Mouse (Mus musculus) gastrocnemius, postnatal 25 days (tissue): Measurements from ENCODE around the gene Spata16. TPM values are rescaled to one million over a fixed set of nuclear protein-coding genes. Genes with fewer than 3 reads are reported as not detected.
"Not testable (repeated sequence)": the region's sequence is repeated elsewhere in the genome, so short reads cannot be mapped to it uniquely, and the experiment has no call there.

Experiments
- DNase-seq: peaks from one replicate; pipeline ENCODE4 v3.0.0; 2022
- long read RNA-seq, 2 experiments: library from polyadenylated mRNA; stranded (forward); transcript quantifications; one replicate each; pipeline ENCODE4 v2.0.0; 2021
- total RNA-seq, 2 experiments: library from RNA; stranded (reverse); gene quantifications; 1 replicate in 1 of 2; 2 replicates in 1 of 2; pipeline ENCODE4 v1.2.3; 2021

The Spata16 gene
- not detected for total RNA-seq
- long read RNA-seq, experiment 1 = 0 reads
- long read RNA-seq, experiment 2 = 0 reads

GRCm38 (mm10) chr3:26637402-26637801 is at the start of gene Spata16:
Gene Spata16 (plus strand): TSS chr3:26637620.
- no peak for DNase-seq

DNA sequence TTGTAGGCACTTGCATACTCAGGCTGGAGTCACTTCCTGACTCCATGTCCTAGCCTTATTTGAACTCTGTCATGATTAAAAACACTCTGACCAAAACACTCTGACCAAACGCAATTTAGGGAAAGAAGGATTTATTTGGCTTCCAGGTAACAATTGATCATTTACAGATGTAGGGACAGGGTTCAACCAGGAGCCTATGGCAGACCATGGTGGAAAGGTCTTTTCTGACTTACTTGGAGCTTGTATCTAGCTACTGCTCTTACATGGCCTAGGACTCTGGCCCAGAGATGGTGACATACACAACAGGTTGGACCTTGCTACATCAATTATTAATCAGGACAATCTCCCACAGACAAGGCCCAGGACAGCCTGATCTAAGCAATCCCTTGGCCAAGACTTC is 32.6 kb upstream of the Spata16 start:
- no peak for DNase-seq

DNA sequence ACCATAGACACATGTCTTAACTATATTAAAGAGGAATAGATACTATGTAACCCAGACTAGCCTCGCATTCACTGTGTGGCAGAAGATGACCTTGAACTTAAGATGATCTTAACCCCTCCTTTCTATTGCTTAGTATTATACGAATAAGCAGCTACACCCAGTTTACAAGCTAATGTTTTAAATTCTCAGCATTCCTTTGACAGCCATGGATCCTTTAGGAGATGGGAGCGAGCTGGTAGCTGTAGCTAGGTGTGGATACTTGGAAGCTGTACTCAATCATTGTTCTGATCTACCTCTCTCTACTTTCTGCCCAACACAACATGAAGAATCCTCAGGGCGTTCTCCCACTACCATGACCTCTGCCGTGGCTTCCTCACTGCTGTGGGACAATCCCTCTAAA is 28.9 kb upstream of the Spata16 start:
- no peak for DNase-seq

DNA sequence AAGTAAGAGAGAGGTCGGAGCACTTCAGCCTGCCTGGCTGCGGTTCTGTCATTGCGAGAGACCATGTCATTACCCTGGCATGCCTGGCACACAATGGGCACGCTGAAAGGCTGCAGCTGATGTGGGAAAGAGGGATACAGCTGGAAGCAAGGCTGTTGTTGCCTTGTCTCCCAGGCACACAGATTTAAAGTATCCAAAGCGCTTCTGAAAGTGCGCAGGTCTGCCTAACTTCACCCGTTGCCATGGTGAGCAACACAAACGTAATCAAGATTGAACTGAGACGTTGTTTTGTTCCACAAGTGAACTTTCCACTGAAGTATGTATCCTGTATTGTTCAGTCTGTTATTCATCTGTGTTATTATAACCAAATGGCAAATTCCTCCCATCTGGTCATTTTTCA is 1.8 kb downstream of the Spata16 start:
- DNase-seq = no peak

DNA sequence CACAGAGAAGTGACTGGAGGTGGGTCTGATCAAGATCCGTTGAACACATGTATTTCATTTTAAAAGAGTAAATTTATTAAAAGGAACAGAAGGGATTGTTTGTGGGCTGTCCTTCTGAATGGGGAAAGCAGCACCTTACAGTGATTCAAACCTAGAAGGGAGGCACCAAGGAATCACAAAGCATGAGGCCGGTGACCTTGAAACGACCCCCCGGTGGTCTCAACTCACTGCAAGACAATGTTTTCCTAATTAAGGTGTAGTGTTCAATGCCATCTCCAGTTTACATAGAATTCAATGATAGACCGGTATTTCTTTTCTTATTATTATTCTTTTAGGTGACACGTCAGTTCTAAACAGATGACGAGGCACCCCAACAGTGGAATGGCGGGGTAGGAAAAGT is 2.4 kb downstream of the Spata16 start:
- DNase-seq = no peak

DNA sequence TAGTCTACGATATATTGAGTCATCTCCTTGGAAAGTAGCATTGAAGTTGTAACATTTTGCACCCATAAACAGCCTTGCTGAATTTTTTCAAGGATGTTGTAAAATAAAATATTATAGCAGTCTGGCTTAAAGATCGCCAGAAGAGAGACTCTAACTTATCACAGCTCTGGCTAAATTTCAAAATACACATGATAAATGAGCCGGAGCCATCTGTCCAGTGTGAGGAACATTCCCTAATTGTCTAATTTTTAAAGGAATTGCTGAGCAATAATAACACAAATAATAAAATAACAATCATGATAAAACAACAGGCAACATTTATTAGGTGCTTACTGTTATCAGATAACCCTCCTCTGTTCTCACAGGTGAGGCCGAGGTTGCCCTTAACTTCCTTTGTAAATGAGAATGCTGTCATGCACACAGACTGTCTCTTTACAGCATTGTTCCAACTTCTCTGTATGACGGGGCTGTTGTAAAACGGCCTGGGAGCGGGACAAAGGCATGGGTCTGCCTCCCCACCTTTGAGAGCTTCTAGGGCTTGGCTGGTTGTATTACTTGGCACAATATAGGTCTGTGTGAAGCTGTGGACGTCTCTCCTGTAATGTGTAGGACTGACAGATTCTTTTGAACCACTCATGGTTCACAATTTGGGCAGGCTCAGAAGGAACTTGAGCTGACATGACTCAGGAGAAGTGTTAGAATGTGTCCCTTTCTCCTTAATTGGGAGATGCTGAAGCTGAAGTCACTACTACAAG is 3.1 kb downstream of the Spata16 start:
- no peak for DNase-seq

- DNase-seq = no peak
Observed at GRCm38 (mm10) chr3:26641351-26642249, 4.2 kb downstream of the Spata16 start.

GRCm38 (mm10) chr3:26644136-26644535 is 6.7 kb downstream of the Spata16 start:
- no peak for DNase-seq

- no peak for DNase-seq
Observed at GRCm38 (mm10) chr3:26646834-26647233, 9.4 kb downstream of the Spata16 start.

DNA sequence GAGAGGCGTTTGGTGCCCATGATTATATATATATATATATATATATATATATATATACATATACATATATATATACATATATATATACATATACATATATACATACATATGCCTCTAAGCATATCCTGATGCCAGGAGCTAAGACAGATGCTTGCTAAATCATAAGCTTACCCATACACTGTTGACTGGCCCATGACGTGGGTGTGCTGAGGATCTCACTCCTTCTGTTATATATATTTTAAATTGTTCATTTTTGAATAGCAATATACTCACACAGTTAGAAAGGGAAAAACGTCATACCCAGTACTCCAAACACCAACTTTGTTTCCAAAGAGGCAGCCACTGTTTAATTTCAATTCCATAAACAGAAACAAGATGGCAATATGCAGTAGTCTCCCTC is 48.4 kb downstream of the Spata16 start:
- no peak for DNase-seq

- not testable (repeated sequence) for DNase-seq
Observed at GRCm38 (mm10) chr3:26709492-26709891, 72.1 kb downstream of the Spata16 start.

DNA sequence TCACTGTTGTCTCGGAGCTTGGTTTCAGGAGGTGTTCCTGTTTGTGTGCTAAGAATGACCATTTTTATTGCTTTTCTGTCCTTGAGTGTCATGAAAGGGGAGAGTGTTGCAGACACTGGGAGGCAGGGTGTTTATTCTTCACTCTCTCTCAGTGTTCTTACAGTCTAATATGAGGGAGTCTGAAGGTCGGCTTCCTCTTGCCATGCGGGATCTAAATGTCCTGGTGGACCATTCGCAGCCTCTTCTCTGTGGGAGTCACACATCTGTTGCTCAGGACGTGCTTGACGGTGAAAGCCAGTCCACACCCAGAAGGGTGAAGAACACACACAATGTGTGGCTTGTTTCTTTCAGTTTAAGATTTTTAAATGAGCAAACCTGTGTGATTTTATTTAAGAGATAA is 90.1 kb downstream of the Spata16 start:
- DNase-seq = no peak

- no peak for DNase-seq
Observed at GRCm38 (mm10) chr3:26750492-26750891, 113.1 kb downstream of the Spata16 start.

- DNase-seq = no peak
Observed at GRCm38 (mm10) chr3:26752441-26752840, 115.0 kb downstream of the Spata16 start.

GRCm38 (mm10) chr3:26793334-26794101 is 156.1 kb downstream of the Spata16 start:
- no peak for DNase-seq

DNA sequence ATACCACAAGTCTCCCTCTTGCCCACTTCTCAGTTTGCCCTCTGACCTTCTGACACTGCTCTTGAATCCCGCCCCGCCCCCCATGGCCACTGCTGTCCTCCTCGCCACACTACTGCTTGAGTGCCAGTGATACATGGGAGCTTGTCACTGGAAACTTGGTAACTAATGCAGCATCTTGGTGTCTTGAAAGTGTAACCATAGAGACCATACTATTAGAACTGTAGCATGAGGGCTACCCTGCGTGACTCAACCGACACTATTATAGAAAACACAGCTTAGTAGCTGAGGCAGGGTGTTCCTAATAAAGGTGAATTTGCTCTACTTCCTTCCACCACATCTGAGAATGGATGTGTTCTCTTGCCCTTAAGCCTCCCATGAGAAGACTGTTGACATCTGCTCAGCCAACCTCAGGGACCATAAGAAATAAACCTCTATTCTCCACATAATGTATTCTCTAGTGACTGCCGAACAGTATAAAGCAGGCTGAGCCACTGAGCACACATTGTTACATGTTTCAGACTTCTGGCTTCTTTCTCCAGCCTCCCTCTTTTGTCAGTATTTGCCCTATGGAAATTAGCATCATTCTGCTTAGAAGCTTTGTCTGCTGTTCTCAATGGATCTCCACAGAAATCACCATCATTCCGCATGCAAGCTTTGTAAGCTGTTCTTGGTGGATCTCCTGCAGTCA is 158.6 kb downstream of the Spata16 start:
- DNase-seq = no peak

DNA sequence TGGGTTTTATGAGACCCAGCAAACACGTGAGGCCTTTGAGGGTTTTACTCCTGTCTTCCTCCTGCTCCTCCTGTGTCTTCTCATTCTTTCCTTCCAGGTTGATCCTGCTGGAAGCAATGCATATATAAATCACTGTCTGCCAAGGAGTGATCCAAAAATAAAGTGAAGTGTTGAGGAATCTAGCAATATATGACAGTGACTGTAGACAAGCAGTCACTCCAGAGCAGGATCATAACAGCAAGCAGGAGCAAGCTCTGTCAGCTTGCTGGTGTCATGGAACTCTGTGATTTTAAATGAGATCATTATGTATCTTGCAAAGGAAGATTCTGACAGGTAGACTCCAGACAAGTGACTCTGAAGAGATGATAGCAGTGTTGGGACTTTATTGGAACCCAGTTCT is 159.5 kb downstream of the Spata16 start:
- DNase-seq = no peak

- DNase-seq = no peak
Observed at GRCm38 (mm10) chr3:26814307-26814706, 176.9 kb downstream of the Spata16 start.

- DNase-seq = no peak
Observed at GRCm38 (mm10) chr3:26815764-26816163, 178.3 kb downstream of the Spata16 start.

DNA sequence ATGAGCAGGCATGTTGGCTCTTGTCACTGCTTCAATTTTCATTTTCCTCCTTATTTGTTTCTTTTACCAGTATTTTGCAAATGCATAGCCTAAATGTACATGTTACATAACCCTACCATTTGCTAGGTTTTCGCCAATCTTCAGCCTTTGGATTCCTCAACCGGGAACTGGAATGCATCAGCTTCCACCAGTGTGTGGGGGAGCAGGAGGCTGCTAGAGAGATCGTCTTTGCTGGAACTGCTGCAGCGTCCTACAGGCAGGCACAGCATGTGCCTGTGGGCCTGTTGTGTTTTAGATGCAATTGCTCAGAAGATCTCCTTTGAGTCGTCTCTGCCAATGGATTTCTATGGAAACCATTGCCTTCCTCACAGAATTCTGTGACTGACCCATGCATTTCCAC is 182.0 kb downstream of the Spata16 start:
- no peak for DNase-seq

- no peak for DNase-seq
Observed at GRCm38 (mm10) chr3:26826958-26827839, 189.8 kb downstream of the Spata16 start.
